Mouse (Mus musculus): ENCODE measurements around the gene Umps. TPM values are rescaled to one million over a fixed set of nuclear protein-coding genes. Genes with fewer than 3 reads are reported as not detected.

The Umps gene
- total and polyA plus RNA-seq, 3 experiments: 109 to 132 TPM; not detected in 1

DNA sequence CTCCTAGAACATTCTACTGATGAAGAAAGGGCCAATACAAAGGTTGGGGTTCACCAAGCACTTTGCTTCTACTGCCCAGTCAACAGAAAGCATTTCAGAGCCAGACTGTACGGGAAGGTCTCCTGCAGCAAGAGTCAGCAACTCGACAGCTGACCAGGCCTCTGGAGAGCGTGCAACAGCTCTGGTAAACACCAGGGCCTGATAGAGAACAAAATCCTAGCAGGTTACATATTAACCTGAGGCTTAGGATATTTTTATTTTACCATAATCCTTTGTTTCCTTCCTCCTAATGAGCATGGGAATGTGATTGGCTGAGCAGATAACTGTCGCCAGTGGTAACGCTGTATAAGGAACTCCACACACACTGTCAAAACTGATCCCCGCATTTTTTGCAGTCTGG, 3.3 kb downstream of the Umps start:
- Histone ChIP-seq H3K9ac (ENCODE audit: control insufficient read depth, low read depth, low read length, poor library complexity, severe bottlenecking) (no peak overlapping the region), H3K27ac (ENCODE audit: control insufficient read depth, low read depth, low read length) (no peak overlapping the region), H3K4me1 (ENCODE audit: control insufficient read depth in 1 of 2, insufficient read depth in 2 of 2, low read length in 2 of 2) (peaks cover 5 to 10% of the 10 kb centered on the region in 2 experiments), H3K4me3 (ENCODE audit: control insufficient read depth in 1 of 2, insufficient read depth in 1 of 2, low read depth in 2 of 2, low read length in 2 of 2) (no peak overlapping the region), H3K79me2 (ENCODE audit: control insufficient read depth, insufficient read depth, low read length, poor library complexity) (peaks cover 55% of the 10 kb centered on the region), H3K36me3 (ENCODE audit: control insufficient read depth in 1 of 2, insufficient read depth in 2 of 2, low read length in 2 of 2) (peaks cover 23 to 33% of the 10 kb centered on the region in 2 experiments), H3K27me3 (ENCODE audit: control insufficient read depth in 1 of 2, insufficient read depth in 2 of 2, low read length in 2 of 2) (no peaks in the 10 kb centered on the region), H3K9me3 (replicated peaks; ENCODE audit: insufficient read depth, low read length) (no peaks in the 10 kb centered on the region)
- TF ChIP-seq SMC3 (IDR thresholded peaks at IDR 0.05; ENCODE audit: low read depth, low read length): no peak
- no peak for TF ChIP-seq CTCF (IDR thresholded peaks at IDR 0.05 in 2 of 3, conservative IDR thresholded peaks at IDR 0.05 in 1 of 3; ENCODE audit: control insufficient read depth in 1 of 3, insufficient read depth in 1 of 3, low read depth in 2 of 3, low read length in 3 of 3, poor library complexity in 1 of 3, severe bottlenecking in 1 of 3)
- TF ChIP-seq ZMIZ1 (IDR thresholded peaks at IDR 0.05; ENCODE audit: low read depth, low read length): no peak
- TF ChIP-seq USF1 (IDR thresholded peaks at IDR 0.05; ENCODE audit: low read depth, low read length): no peak
- no peak for TF ChIP-seq POLR2AphosphoS5 (IDR thresholded peaks at IDR 0.05; ENCODE audit: borderline replicate concordance, low read depth, low read length)
- no peak for TF ChIP-seq ZKSCAN1 (IDR thresholded peaks at IDR 0.05; ENCODE audit: low read depth, low read length)
- no peak for TF ChIP-seq TCF12 (IDR thresholded peaks at IDR 0.05; ENCODE audit: low read depth, low read length)
- no peak for TF ChIP-seq MAFK (IDR thresholded peaks at IDR 0.05; ENCODE audit: borderline replicate concordance, low read depth, low read length)
- no peak for TF ChIP-seq RCOR1 (IDR thresholded peaks at IDR 0.05; ENCODE audit: low read depth, low read length)
- no peak for TF ChIP-seq NELFE (IDR thresholded peaks at IDR 0.05; ENCODE audit: low read depth, low read length)
- TF ChIP-seq ELF1 (IDR thresholded peaks at IDR 0.05; ENCODE audit: low read depth, low read length): no peak
- TF ChIP-seq MYB (IDR thresholded peaks at IDR 0.05; ENCODE audit: low read depth, low read length): no peak
- no peak for TF ChIP-seq CHD2 (IDR thresholded peaks at IDR 0.05; ENCODE audit: low read length)
- no peak for TF ChIP-seq E2F4 (IDR thresholded peaks at IDR 0.05; ENCODE audit: borderline replicate concordance, low read depth, low read length)
- no peak for TF ChIP-seq ZNF384 (IDR thresholded peaks at IDR 0.05; ENCODE audit: low read depth, low read length)
- TF ChIP-seq NRF1 (IDR thresholded peaks at IDR 0.05; ENCODE audit: insufficient read depth, low read depth, low read length, poor library complexity, severe bottlenecking): no peak
- no peak for TF ChIP-seq ZC3H11A (IDR thresholded peaks at IDR 0.05; ENCODE audit: low read depth, low read length)
- no peak for TF ChIP-seq HCFC1 (IDR thresholded peaks at IDR 0.05; ENCODE audit: low read depth, low read length)
- TF ChIP-seq UBTF (IDR thresholded peaks at IDR 0.05; ENCODE audit: borderline replicate concordance, insufficient read depth, low read depth, low read length): no peak
- DNase-seq (ENCODE audit: low read depth, low spot score): no peak

DNA sequence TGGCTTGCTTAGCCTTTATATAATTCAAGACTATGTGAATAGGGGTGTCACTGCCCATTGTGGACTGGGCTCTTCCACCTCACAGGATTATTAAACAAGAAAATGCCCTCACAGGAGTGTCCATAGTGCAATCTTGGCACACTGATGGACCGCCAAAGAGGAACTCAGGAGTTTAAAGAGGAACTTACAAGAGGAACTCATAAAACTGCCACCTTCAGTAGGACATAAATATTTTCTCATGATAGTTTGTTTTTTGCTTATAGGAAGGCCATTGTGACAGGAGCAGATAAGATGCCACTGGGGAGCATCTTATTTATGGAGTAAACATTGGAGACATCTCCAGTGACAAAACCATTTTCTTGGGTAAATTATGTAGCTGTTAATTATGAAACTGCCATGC, 12.0 kb downstream of the Umps start:
- Histone ChIP-seq H3K4me3 (ENCODE audit: control insufficient read depth in 1 of 2, insufficient read depth in 1 of 2, low read depth in 2 of 2, low read length in 2 of 2) (no peak overlapping the region), H3K27ac (ENCODE audit: control insufficient read depth, low read depth, low read length) (peak overlapping the region; percentile 5; the same call in 1 of the 2 replicates), H3K9ac (ENCODE audit: control insufficient read depth, low read depth, low read length, poor library complexity, severe bottlenecking) (no peak overlapping the region), H3K4me1 (ENCODE audit: control insufficient read depth in 1 of 2, insufficient read depth in 2 of 2, low read length in 2 of 2) (peaks cover 6 to 13% of the 10 kb centered on the region in 2 experiments), H3K27me3 (ENCODE audit: control insufficient read depth in 1 of 2, insufficient read depth in 2 of 2, low read length in 2 of 2) (no peaks in the 10 kb centered on the region), H3K79me2 (ENCODE audit: control insufficient read depth, insufficient read depth, low read length, poor library complexity) (peaks cover 3% of the 10 kb centered on the region; the same call in 1 of the 2 replicates), H3K9me3 (replicated peaks; ENCODE audit: insufficient read depth, low read length) (no peaks in the 10 kb centered on the region), H3K36me3 (ENCODE audit: control insufficient read depth in 1 of 2, insufficient read depth in 2 of 2, low read length in 2 of 2) (peaks cover 22 to 23% of the 10 kb centered on the region in 2 experiments)
- TF ChIP-seq HCFC1 (IDR thresholded peaks at IDR 0.05; ENCODE audit: low read depth, low read length): no peak
- peak; percentile 6 for TF ChIP-seq POLR2AphosphoS2 (IDR thresholded peaks at IDR 0.05; ENCODE audit: low read length)
- peak; percentile 57 to 92 for TF ChIP-seq EP300 (IDR thresholded peaks at IDR 0.05; ENCODE audit: low read depth in 1 of 2, low read length in 2 of 2)
- no peak for TF ChIP-seq USF1 (IDR thresholded peaks at IDR 0.05; ENCODE audit: low read depth, low read length)
- no peak for TF ChIP-seq CHD2 (IDR thresholded peaks at IDR 0.05; ENCODE audit: low read length)
- no peak for TF ChIP-seq USF2 (IDR thresholded peaks at IDR 0.05; ENCODE audit: borderline replicate concordance in 1 of 2, insufficient read depth in 1 of 2, low read depth in 1 of 2, low read length in 2 of 2)
- TF ChIP-seq MAX (IDR thresholded peaks at IDR 0.05; ENCODE audit: low read length): no peak
- TF ChIP-seq POLR2AphosphoS5 (IDR thresholded peaks at IDR 0.05; ENCODE audit: borderline replicate concordance, low read depth, low read length): no peak
- TF ChIP-seq ZKSCAN1 (IDR thresholded peaks at IDR 0.05; ENCODE audit: low read depth, low read length): no peak
- peak; percentile 43 for TF ChIP-seq TAL1 (IDR thresholded peaks at IDR 0.05; ENCODE audit: low read length)
- TF ChIP-seq UBTF (IDR thresholded peaks at IDR 0.05; ENCODE audit: borderline replicate concordance, insufficient read depth, low read depth, low read length): no peak
- no peak for TF ChIP-seq SIN3A (IDR thresholded peaks at IDR 0.05; ENCODE audit: low read length)
- TF ChIP-seq ZC3H11A (IDR thresholded peaks at IDR 0.05; ENCODE audit: low read depth, low read length): no peak
- TF ChIP-seq NELFE (IDR thresholded peaks at IDR 0.05; ENCODE audit: low read depth, low read length): no peak
- TF ChIP-seq ZNF384 (IDR thresholded peaks at IDR 0.05; ENCODE audit: low read depth, low read length): no peak
- TF ChIP-seq GATA1 (IDR thresholded peaks at IDR 0.05; ENCODE audit: low read depth, low read length): peak; percentile 64
- no peak; the same call in 1 of the 2 replicates for TF ChIP-seq ETS1 (IDR thresholded peaks at IDR 0.05; ENCODE audit: low read depth, low read length)
- TF ChIP-seq RCOR1 (IDR thresholded peaks at IDR 0.05; ENCODE audit: low read depth, low read length): peak; percentile 28; the same call in 1 of the 2 replicates
- no peak for TF ChIP-seq MAFK (IDR thresholded peaks at IDR 0.05; ENCODE audit: borderline replicate concordance, low read depth, low read length)
- DNase-seq (ENCODE audit: low read depth, low spot score): peak; percentile 81

Measured in MEL (cell line).